1 mouse cellular context compared by ENCODE assay signal in the genomic region with DNA sequence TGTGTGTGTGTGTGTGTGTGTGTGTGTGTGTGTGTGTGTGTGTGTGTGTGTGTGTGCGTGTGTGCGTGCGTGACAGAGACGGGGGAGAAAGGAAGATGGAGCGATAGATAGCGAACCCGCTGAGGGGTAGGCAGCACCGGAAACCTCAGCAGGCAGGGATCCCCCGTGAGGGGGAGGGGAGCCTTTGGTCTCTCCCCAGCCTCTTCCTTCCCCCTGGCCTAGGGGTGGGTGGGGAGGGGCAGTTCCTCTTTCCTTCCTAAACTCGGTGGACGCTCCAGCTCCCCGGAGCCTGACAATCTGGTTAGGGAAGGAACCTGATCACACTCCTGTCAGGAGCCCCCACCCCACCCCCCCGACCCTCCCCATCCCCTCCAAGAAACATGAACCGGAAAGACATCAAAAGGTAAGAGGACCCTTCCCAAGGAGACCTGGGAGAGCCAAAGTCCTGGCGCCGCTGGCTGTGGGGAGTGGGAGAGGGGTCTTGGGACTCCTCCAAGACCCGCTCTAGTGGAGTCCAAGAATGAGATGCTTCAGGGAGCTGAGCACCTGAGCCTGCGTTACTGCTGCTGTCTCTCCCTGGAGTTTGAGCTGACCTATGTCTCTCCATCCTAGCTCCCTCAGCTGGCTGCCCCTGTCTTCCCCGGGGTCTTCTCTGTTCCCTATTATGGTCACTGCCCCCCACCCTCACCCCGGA.
TF ChIP-seq lines count a peak whose summit lies in the region.

Gene Rasgrp4, plus strand, starts transcription at position 159 of the 694 bp plus-strand sequence.

TF ChIP-seq in MEL, 35 proteins besides CTCF, POLR2A, EP300 and RAD21 (continued from another document):
- TF ChIP-seq NELFE (IDR thresholded peaks at IDR 0.05; ENCODE audit: low read depth, low read length) (no peak), MAZ (IDR thresholded peaks at IDR 0.05; ENCODE audit: low read depth, low read length) (peak; percentile 58; the same call in 1 of the 2 replicates), TAL1 (IDR thresholded peaks at IDR 0.05; ENCODE audit: low read length) (no peak)
